Mouse (Mus musculus): ENCODE measurements at regions not wholly inside any gene's neighbourhood (a gene's known extent, or its start where the extent isn't known, plus 50 kb on each side); places are given as distances from the start of the nearest gene placed in this dataset.
A peak's percentile ranks its signal among the peaks of the same experiment; 100 is the strongest.

GRCm38 (mm10) chr7:121589088-121589605, 117.9 kb downstream of the Usp31 start:
- H3K36me3 ChIP-seq, result no peaks in the 10 kb centered on the region
- WGBS, result 61% methylated on average over 11 of the region's 11 CpGs

GRCm38 (mm10) chr7:121587713-121588112, 119.3 kb downstream of the Usp31 start:
- H3K27ac ChIP-seq (replicated peaks), result no peak overlapping the region
- 54% methylated on average over 2 of the region's 2 CpGs for WGBS
- no peak overlapping the region for H3K9ac ChIP-seq
- H3K4me3 ChIP-seq (replicated peaks), result no peak overlapping the region
- no peaks in the 10 kb centered on the region for H3K9me3 ChIP-seq (replicated peaks)
- ATAC-seq (ENCODE audit: insufficient number of reproducible peaks, low FRiP score, low TSS enrichment, low read depth), result no peak
- H3K36me3 ChIP-seq, result no peaks in the 10 kb centered on the region
- H3K4me2 ChIP-seq (replicated peaks), result no peak overlapping the region
- no peaks in the 10 kb centered on the region for H3K27me3 ChIP-seq
- no peaks in the 10 kb centered on the region for H3K4me1 ChIP-seq

More at GRCm38 (mm10) chr7:121589088-121589605, 117.9 kb downstream of the Usp31 start:
- Histone ChIP-seq H3K27ac (replicated peaks) (no peak overlapping the region), H3K9me3 (replicated peaks) (no peaks in the 10 kb centered on the region), H3K4me2 (replicated peaks) (no peak overlapping the region), H3K27me3 (no peaks in the 10 kb centered on the region), H3K4me1 (no peaks in the 10 kb centered on the region), H3K9ac (no peak overlapping the region), H3K4me3 (replicated peaks) (no peak overlapping the region)
- ATAC-seq (ENCODE audit: insufficient number of reproducible peaks, low FRiP score, low TSS enrichment, low read depth), result peak; percentile 49; the same call in 1 of the 2 replicates

GRCm38 (mm10) chr7:121585721-121586120, 121.3 kb downstream of the Usp31 start:
- H3K4me3 ChIP-seq (replicated peaks), result no peak overlapping the region
- no peak overlapping the region for H3K27ac ChIP-seq (replicated peaks)
- no peaks in the 10 kb centered on the region for H3K27me3 ChIP-seq
- H3K36me3 ChIP-seq, result no peaks in the 10 kb centered on the region
- H3K9ac ChIP-seq, result no peak overlapping the region
- ATAC-seq (ENCODE audit: insufficient number of reproducible peaks, low FRiP score, low TSS enrichment, low read depth), result no peak
- H3K4me2 ChIP-seq (replicated peaks), result no peak overlapping the region
- no peaks in the 10 kb centered on the region for H3K9me3 ChIP-seq (replicated peaks)
- 68% methylated on average over 10 of the region's 10 CpGs for WGBS
- H3K4me1 ChIP-seq, result no peaks in the 10 kb centered on the region

- H3K27me3 ChIP-seq, result no peaks in the 10 kb centered on the region
- no peaks in the 10 kb centered on the region for H3K4me1 ChIP-seq
- WGBS, result 56% methylated on average over 4 of the region's 4 CpGs
- H3K4me3 ChIP-seq (replicated peaks), result no peak overlapping the region
- no peak overlapping the region for H3K9ac ChIP-seq
- H3K9me3 ChIP-seq (replicated peaks), result no peaks in the 10 kb centered on the region
- no peak overlapping the region for H3K27ac ChIP-seq (replicated peaks)
- no peak for ATAC-seq (ENCODE audit: insufficient number of reproducible peaks, low FRiP score, low TSS enrichment, low read depth)
- no peaks in the 10 kb centered on the region for H3K36me3 ChIP-seq
- no peak overlapping the region for H3K4me2 ChIP-seq (replicated peaks)
These were observed 127.6 kb downstream of the Usp31 start for GRCm38 (mm10) chr7:121579497-121579896.

GRCm38 (mm10) chr7:121572681-121573335, 134.2 kb downstream of the Usp31 start:
- 73% methylated on average over 5 of the region's 5 CpGs for WGBS
- no peaks in the 10 kb centered on the region for H3K9me3 ChIP-seq (replicated peaks)
- no peak overlapping the region for H3K4me3 ChIP-seq (replicated peaks)
- H3K4me1 ChIP-seq, result no peaks in the 10 kb centered on the region
- no peaks in the 10 kb centered on the region for H3K36me3 ChIP-seq
- no peak overlapping the region for H3K4me2 ChIP-seq (replicated peaks)
- H3K9ac ChIP-seq, result no peak overlapping the region
- ATAC-seq (ENCODE audit: insufficient number of reproducible peaks, low FRiP score, low TSS enrichment, low read depth), result no peak
- no peak overlapping the region for H3K27ac ChIP-seq (replicated peaks)
- no peaks in the 10 kb centered on the region for H3K27me3 ChIP-seq

- Histone ChIP-seq H3K36me3 (no peaks in the 10 kb centered on the region), H3K27me3 (no peaks in the 10 kb centered on the region), H3K4me3 (replicated peaks) (no peak overlapping the region), H3K9ac (no peak overlapping the region), H3K4me1 (no peaks in the 10 kb centered on the region), H3K9me3 (replicated peaks) (no peaks in the 10 kb centered on the region), H3K27ac (replicated peaks) (no peak overlapping the region), H3K4me2 (replicated peaks) (no peak overlapping the region)
- 46% methylated on average over 3 of the region's 3 CpGs for WGBS
- no peak for ATAC-seq (ENCODE audit: insufficient number of reproducible peaks, low FRiP score, low TSS enrichment, low read depth)
These were observed 135.3 kb downstream of the Usp31 start for GRCm38 (mm10) chr7:121571741-121572140.

- 73% methylated on average over 4 of the region's 4 CpGs for WGBS
- ATAC-seq (ENCODE audit: insufficient number of reproducible peaks, low FRiP score, low TSS enrichment, low read depth), result no peak
- no peak overlapping the region for H3K27ac ChIP-seq (replicated peaks)
These were observed 135.8 kb downstream of the Usp31 start for GRCm38 (mm10) chr7:121571292-121571691.

GRCm38 (mm10) chr7:121569248-121569647, 137.8 kb downstream of the Usp31 start:
- Histone ChIP-seq H3K4me3 (replicated peaks) (no peak overlapping the region), H3K27me3 (no peaks in the 10 kb centered on the region), H3K9me3 (replicated peaks) (no peaks in the 10 kb centered on the region), H3K4me2 (replicated peaks) (no peak overlapping the region), H3K4me1 (no peaks in the 10 kb centered on the region), H3K36me3 (no peaks in the 10 kb centered on the region), H3K9ac (no peak overlapping the region), H3K27ac (replicated peaks) (no peak overlapping the region)
- 77% methylated on average over 7 of the region's 7 CpGs for WGBS
- ATAC-seq (ENCODE audit: insufficient number of reproducible peaks, low FRiP score, low TSS enrichment, low read depth), result no peak

More at GRCm38 (mm10) chr7:121571292-121571691, 135.8 kb downstream of the Usp31 start:
- no peaks in the 10 kb centered on the region for H3K27me3 ChIP-seq
- H3K9me3 ChIP-seq (replicated peaks), result no peaks in the 10 kb centered on the region
- H3K4me3 ChIP-seq (replicated peaks), result no peak overlapping the region
- no peak overlapping the region for H3K4me2 ChIP-seq (replicated peaks)
- H3K4me1 ChIP-seq, result no peaks in the 10 kb centered on the region
- no peak overlapping the region for H3K9ac ChIP-seq
- H3K36me3 ChIP-seq, result no peaks in the 10 kb centered on the region

- Histone ChIP-seq H3K27me3 (no peaks in the 10 kb centered on the region), H3K4me1 (no peaks in the 10 kb centered on the region), H3K27ac (replicated peaks) (no peak overlapping the region), H3K4me3 (replicated peaks) (no peak overlapping the region), H3K4me2 (replicated peaks) (no peak overlapping the region), H3K36me3 (no peaks in the 10 kb centered on the region), H3K9ac (no peak overlapping the region), H3K9me3 (replicated peaks) (no peaks in the 10 kb centered on the region)
- ATAC-seq (ENCODE audit: insufficient number of reproducible peaks, low FRiP score, low TSS enrichment, low read depth), result no peak
- WGBS, result 60% methylated on average over 2 of the region's 2 CpGs
These were observed 139.0 kb downstream of the Usp31 start for GRCm38 (mm10) chr7:121568064-121568463.

GRCm38 (mm10) chr7:121563526-121563925, 143.5 kb downstream of the Usp31 start:
- no peaks in the 10 kb centered on the region for H3K4me1 ChIP-seq
- H3K27me3 ChIP-seq, result no peaks in the 10 kb centered on the region
- no peak overlapping the region for H3K4me2 ChIP-seq (replicated peaks)
- H3K36me3 ChIP-seq, result no peaks in the 10 kb centered on the region
- no peaks in the 10 kb centered on the region for H3K9me3 ChIP-seq (replicated peaks)
- H3K9ac ChIP-seq, result no peak overlapping the region
- no peak overlapping the region for H3K27ac ChIP-seq (replicated peaks)
- 26% methylated on average over 5 of the region's 5 CpGs for WGBS
- no peak for ATAC-seq (ENCODE audit: insufficient number of reproducible peaks, low FRiP score, low TSS enrichment, low read depth)
- H3K4me3 ChIP-seq (replicated peaks), result no peak overlapping the region

GRCm38 (mm10) chr7:121555420-121555819, 151.6 kb downstream of the Usp31 start:
- H3K4me2 ChIP-seq (replicated peaks), result no peak overlapping the region
- H3K4me1 ChIP-seq, result no peaks in the 10 kb centered on the region
- WGBS, result 66% methylated on average over 4 of the region's 4 CpGs
- no peaks in the 10 kb centered on the region for H3K36me3 ChIP-seq
- ATAC-seq (ENCODE audit: insufficient number of reproducible peaks, low FRiP score, low TSS enrichment, low read depth), result no peak
- no peaks in the 10 kb centered on the region for H3K9me3 ChIP-seq (replicated peaks)
- H3K27ac ChIP-seq (replicated peaks), result no peak overlapping the region
- no peak overlapping the region for H3K9ac ChIP-seq
- no peak overlapping the region for H3K4me3 ChIP-seq (replicated peaks)
- H3K27me3 ChIP-seq, result no peaks in the 10 kb centered on the region

Data from embryonic facial prominence, embryonic 15.5 days (tissue).